Mouse (Mus musculus): ENCODE measurements around the gene Zfp60. TPM values are rescaled to one million over a fixed set of nuclear protein-coding genes. Genes with fewer than 3 reads are reported as not detected.
"Not testable (repeated sequence)": the region's sequence is repeated elsewhere in the genome, so short reads cannot be mapped to it uniquely, and the experiment has no call there.

Zfp60 gene
- polyA plus RNA-seq, 1 experiment from 2014 or later: 38.9 TPM

- Histone ChIP-seq H3K4me2 (no peak overlapping the region), H3K9me3 (no peaks in the 10 kb centered on the region), H3K36me3 (no peaks in the 10 kb centered on the region), H3K4me1 (no peaks in the 10 kb centered on the region), H3K27ac (no peak overlapping the region), H3K4me3 (no peak overlapping the region), H3K9ac (no peak overlapping the region), H3K27me3 (no peaks in the 10 kb centered on the region)
- 44% methylated on average over 12 of the region's 12 CpGs for WGBS
- peak; percentile 55; the same call in 1 of the 2 replicates for ATAC-seq (ENCODE audit: borderline replicate concordance, extremely low read depth, low FRiP score, low TSS enrichment)
Measured at GRCm38 (mm10) chr7:27725566-27726538, 5.3 kb upstream of the Zfp60 start.

DNA sequence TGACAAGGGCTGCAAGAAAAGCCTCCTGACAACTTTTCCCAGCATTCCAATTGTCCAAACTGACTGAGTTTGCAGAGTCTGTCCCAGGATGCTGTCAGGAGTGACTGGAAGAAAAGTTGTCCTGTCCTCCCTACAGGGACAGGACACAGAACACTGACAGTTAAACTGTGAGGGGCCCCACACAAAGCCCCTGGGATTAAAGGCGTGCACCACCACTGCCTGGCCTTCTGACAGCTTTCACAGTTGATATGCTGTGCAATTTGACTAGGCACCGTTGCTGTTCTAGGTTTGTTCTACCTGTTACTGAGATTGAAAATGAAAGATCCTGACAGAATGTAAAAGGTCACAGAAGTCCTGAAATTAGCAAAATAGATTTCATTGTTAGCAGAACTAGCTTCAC, 3.7 kb upstream of the Zfp60 start:
- 56% methylated on average over 2 of the region's 2 CpGs for WGBS

DNA sequence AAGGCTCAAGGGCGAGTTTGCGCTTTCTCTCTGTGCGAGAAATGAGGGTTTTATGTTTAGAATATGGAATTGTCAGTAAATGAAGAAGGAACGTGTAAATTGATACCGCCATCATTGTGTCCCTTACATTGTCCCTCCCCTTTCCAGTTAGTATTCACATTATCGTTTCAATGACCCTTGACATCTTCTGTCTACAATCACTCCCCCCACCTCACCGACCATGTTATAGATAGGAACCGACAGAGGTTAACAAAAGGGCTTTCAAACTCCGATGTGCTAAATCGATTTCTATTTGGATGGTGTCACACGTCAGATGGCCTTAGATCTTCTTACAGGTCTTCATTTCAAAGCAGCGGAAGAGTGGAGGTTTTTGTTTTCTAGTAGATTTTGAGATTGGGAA, 757 bp downstream of the Zfp60 start:
- peak overlapping the region; percentile 76 for H3K4me3 ChIP-seq
- peak overlapping the region; percentile 83 for H3K9ac ChIP-seq
- no peaks in the 10 kb centered on the region for H3K36me3 ChIP-seq
- H3K27me3 ChIP-seq: no peaks in the 10 kb centered on the region
- H3K4me2 ChIP-seq: peak overlapping the region; percentile 66
- H3K9me3 ChIP-seq: no peaks in the 10 kb centered on the region
- peaks cover 13% of the 10 kb centered on the region; the same call in 1 of the 2 replicates for H3K4me1 ChIP-seq
- H3K27ac ChIP-seq: peak overlapping the region; percentile 93
- 4% methylated on average over 12 of the region's 12 CpGs for WGBS
- no peak for ATAC-seq (ENCODE audit: borderline replicate concordance, extremely low read depth, low FRiP score, low TSS enrichment)

More for the DNA sequence above, 3.7 kb upstream of the Zfp60 start:
- Histone ChIP-seq H3K36me3 (no peaks in the 10 kb centered on the region), H3K9ac (no peak overlapping the region), H3K4me3 (no peak overlapping the region), H3K9me3 (no peaks in the 10 kb centered on the region), H3K27me3 (no peaks in the 10 kb centered on the region), H3K4me2 (no peak overlapping the region), H3K27ac (no peak overlapping the region), H3K4me1 (peaks cover 6% of the 10 kb centered on the region; the same call in 1 of the 2 replicates)
- no peak for ATAC-seq (ENCODE audit: borderline replicate concordance, extremely low read depth, low FRiP score, low TSS enrichment)

GRCm38 (mm10) chr7:27732508-27732907, 1.3 kb downstream of the Zfp60 start:
- ATAC-seq (ENCODE audit: borderline replicate concordance, extremely low read depth, low FRiP score, low TSS enrichment): no peak
- H3K27me3 ChIP-seq: no peaks in the 10 kb centered on the region
- WGBS: 73% methylated on average over 6 of the region's 6 CpGs
- H3K36me3 ChIP-seq: no peaks in the 10 kb centered on the region
- H3K4me1 ChIP-seq: peaks cover 13% of the 10 kb centered on the region; the same call in 1 of the 2 replicates
- H3K9me3 ChIP-seq: no peaks in the 10 kb centered on the region
- H3K9ac ChIP-seq: peak overlapping the region; percentile 83
- no peak overlapping the region for H3K27ac ChIP-seq
- peak overlapping the region; percentile 76 for H3K4me3 ChIP-seq
- peak overlapping the region; percentile 66 for H3K4me2 ChIP-seq

DNA sequence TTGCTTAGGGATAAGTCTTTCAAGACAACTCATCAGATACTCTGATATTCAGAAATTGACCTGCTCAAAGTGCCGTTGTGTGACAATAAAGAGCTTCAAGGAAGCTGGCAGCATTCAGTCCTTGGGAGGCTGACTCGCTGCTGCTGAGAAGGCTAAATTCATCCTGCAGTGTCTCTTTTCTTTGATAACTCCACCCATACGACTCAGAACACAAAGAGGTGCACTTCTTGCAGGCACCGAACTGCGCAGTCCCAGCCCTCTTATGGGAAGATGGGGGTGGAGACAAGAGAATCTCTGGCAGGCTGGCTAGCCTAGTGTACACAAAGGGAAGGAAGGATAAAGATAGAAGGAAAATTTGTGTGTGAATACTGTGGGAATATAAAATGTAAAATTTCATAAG, 4.3 kb downstream of the Zfp60 start:
- no peak overlapping the region for H3K9ac ChIP-seq
- no peaks in the 10 kb centered on the region for H3K27me3 ChIP-seq
- peaks cover 13% of the 10 kb centered on the region; the same call in 1 of the 2 replicates for H3K4me1 ChIP-seq
- WGBS: 74% methylated on average over 5 of the region's 5 CpGs
- peaks cover 24% of the 10 kb centered on the region for H3K36me3 ChIP-seq
- H3K4me2 ChIP-seq: no peak overlapping the region
- no peak overlapping the region for H3K27ac ChIP-seq
- no peaks in the 10 kb centered on the region for H3K9me3 ChIP-seq
- no peak overlapping the region for H3K4me3 ChIP-seq
- no peak for ATAC-seq (ENCODE audit: borderline replicate concordance, extremely low read depth, low FRiP score, low TSS enrichment)

GRCm38 (mm10) chr7:27756351-27757047, 25.3 kb downstream of the Zfp60 start:
- Histone ChIP-seq H3K9me3 (no peaks in the 10 kb centered on the region), H3K9ac (no peak overlapping the region), H3K4me1 (no peaks in the 10 kb centered on the region), H3K36me3 (peaks cover 5% of the 10 kb centered on the region), H3K27me3 (no peaks in the 10 kb centered on the region), H3K4me3 (no peak overlapping the region), H3K27ac (no peak overlapping the region), H3K4me2 (no peak overlapping the region)
- 29% methylated on average over 5 of the region's 5 CpGs for WGBS
- no peak for ATAC-seq (ENCODE audit: borderline replicate concordance, extremely low read depth, low FRiP score, low TSS enrichment)

GRCm38 (mm10) chr7:27757048-27757375, 25.8 kb downstream of the Zfp60 start:
- Histone ChIP-seq H3K9ac (no peak overlapping the region), H3K27me3 (no peaks in the 10 kb centered on the region), H3K4me3 (no peak overlapping the region), H3K4me1 (no peaks in the 10 kb centered on the region), H3K9me3 (no peaks in the 10 kb centered on the region), H3K4me2 (no peak overlapping the region), H3K36me3 (peaks cover 2% of the 10 kb centered on the region; the same call in 1 of the 2 replicates), H3K27ac (no peak overlapping the region)
- no peak for ATAC-seq (ENCODE audit: borderline replicate concordance, extremely low read depth, low FRiP score, low TSS enrichment)
- 59% methylated on average over 3 of the region's 3 CpGs for WGBS

DNA sequence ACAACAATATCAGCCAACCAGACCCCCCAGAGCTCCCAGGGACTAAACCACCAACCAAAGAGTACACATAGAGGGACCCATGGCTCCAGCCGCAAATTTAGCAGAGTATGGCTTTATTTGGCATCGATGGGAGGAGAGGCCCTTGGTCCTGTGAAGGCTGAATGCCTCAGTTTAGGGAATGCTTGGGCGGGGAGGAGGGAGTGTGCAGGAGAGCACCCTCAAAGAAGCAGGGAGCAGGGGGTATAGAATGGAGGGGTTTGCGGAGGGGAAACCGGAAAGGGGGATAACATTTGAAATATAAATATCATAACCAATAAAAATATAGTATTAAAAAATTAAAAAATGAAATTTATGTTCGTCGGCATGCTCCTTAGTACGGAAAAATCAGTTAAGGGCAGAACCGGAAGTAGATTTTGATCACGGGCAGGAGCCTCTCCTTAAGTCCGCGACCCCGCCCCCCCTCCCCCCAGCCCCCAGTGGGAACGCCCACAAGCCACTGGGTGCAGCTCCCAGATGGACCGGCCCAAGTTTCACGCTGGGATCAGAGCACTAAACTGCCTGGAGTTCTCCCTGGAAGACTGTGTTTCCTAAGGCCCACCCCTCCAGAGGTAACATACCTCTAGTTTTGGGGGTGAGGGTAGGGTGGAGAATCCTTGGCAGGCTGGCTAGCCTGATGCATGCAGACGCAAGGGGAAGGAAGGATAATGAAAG, 34.1 kb downstream of the Zfp60 start:
- Histone ChIP-seq H3K36me3 (no peaks in the 10 kb centered on the region), H3K4me2 (peak overlapping the region; percentile 63), H3K4me3 (peak overlapping the region; percentile 41), H3K27me3 (no peaks in the 10 kb centered on the region), H3K4me1 (peaks cover 4% of the 10 kb centered on the region; the same call in 1 of the 2 replicates), H3K9me3 (no peaks in the 10 kb centered on the region), H3K27ac (no peak overlapping the region), H3K9ac (no peak overlapping the region; the same call in 1 of the 2 replicates)
- peak; percentile 77 for ATAC-seq (ENCODE audit: borderline replicate concordance, extremely low read depth, low FRiP score, low TSS enrichment)
- WGBS: 6% methylated on average over 17 of the region's 17 CpGs

DNA sequence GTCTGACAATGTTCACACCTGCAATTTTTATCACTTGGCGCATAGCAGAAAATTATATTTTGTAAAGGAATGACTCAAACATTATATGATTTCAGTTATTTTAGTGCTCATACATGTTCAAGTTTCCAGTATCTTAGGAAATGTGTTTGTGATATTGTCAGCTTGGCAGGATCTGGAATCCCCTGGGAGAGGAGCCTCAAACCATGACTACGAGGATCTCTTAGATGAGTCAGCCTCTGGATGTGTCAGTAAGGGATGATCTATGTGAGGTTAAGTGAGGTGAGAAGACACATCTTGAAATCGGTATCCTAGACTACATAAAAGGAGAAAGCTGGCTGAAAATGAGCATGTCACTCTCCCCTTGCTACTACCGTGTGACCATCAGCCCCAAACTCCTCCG, 58.1 kb downstream of the Zfp60 start:
- Histone ChIP-seq H3K36me3 (no peaks in the 10 kb centered on the region), H3K27ac (no peak overlapping the region), H3K9ac (no peak overlapping the region), H3K4me3 (no peak overlapping the region), H3K9me3 (0 out of 2 replicates have a peak, but pooled peaks cover 7% of the 10 kb centered on the region), H3K27me3 (no peaks in the 10 kb centered on the region), H3K4me2 (no peak overlapping the region), H3K4me1 (no peaks in the 10 kb centered on the region)
- no peak for ATAC-seq (ENCODE audit: borderline replicate concordance, extremely low read depth, low FRiP score, low TSS enrichment)
- WGBS: 80% methylated on average over 5 of the region's 5 CpGs

GRCm38 (mm10) chr7:27793865-27794264, 62.7 kb downstream of the Zfp60 start:
- not testable (repeated sequence) for H3K9ac ChIP-seq; H3K9me3 ChIP-seq; H3K4me2 ChIP-seq; H3K27me3 ChIP-seq; ATAC-seq (ENCODE audit: borderline replicate concordance, extremely low read depth, low FRiP score, low TSS enrichment); H3K36me3 ChIP-seq; H3K4me1 ChIP-seq; H3K4me3 ChIP-seq
- WGBS: 42% methylated on average over 3 of the region's 3 CpGs
- H3K27ac ChIP-seq: peak overlapping the region; percentile 87

DNA sequence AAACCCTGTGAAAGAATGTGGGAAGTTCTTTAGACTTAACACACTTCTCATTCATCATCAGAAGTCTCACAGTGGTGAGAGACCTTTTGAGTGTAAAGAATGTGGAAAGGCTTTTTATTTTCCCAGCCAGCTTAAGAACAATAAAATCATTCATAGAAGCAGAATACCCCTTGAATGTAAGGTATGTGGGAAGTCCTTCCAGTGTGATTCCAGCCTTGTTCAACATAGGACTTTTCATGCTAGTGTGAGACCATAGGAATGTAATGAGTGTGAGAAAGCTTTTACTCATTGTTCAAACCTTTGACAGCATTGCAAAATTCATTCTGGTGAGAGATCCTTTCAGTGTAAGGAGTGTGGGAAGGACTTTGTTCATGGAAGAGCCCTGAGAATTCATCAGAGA, 63.4 kb downstream of the Zfp60 start:
- peak; percentile 23; the same call in 1 of the 2 replicates for ATAC-seq (ENCODE audit: borderline replicate concordance, extremely low read depth, low FRiP score, low TSS enrichment)
- H3K4me3 ChIP-seq: no peak overlapping the region
- no peaks in the 10 kb centered on the region for H3K9me3 ChIP-seq
- H3K4me1 ChIP-seq: no peaks in the 10 kb centered on the region
- H3K9ac ChIP-seq: no peak overlapping the region
- peak overlapping the region; percentile 87 for H3K27ac ChIP-seq
- no peaks in the 10 kb centered on the region for H3K27me3 ChIP-seq
- H3K4me2 ChIP-seq: no peak overlapping the region
- H3K36me3 ChIP-seq: no peaks in the 10 kb centered on the region
